Mouse (Mus musculus) cerebellum, adult 2 months (tissue): Measurements from ENCODE around the gene Igf2bp3. TPM values are rescaled to one million over a fixed set of nuclear protein-coding genes. Genes with fewer than 3 reads are reported as not detected.

Experiments
- DNase-seq, 2 experiments: peaks; one replicate each; pipeline ENCODE4 v3.0.0; 2021
- H3K27ac ChIP-seq: fragments of 200-500 bp; 2 replicates; pipeline ENCODE4 v1.5.1; 2012; ENCODE audit warnings: low read length, control low read depth, inconsistent platforms; ENCODE audit not compliant: insufficient read depth
- H3K27me3 ChIP-seq: fragments of 200-500 bp; 2 replicates; pipeline ENCODE4 v1.6.1; 2012; ENCODE audit warnings: inconsistent platforms, mild to moderate bottlenecking, low read length, moderate library complexity; ENCODE audit not compliant: control insufficient read depth, insufficient read depth
- H3K4me1 ChIP-seq: fragments of 200-500 bp; 2 replicates; pipeline ENCODE4 v1.6.1; 2011; ENCODE audit warnings: low read length; ENCODE audit not compliant: control insufficient read depth, insufficient read depth
- H3K4me3 ChIP-seq: fragments of 200-500 bp; replicated peaks from 2 replicates; pipeline ENCODE3; 2011; ENCODE audit warnings: mild to moderate bottlenecking, low read depth, low read length, control low read depth; ENCODE audit not compliant: insufficient read depth
- CTCF ChIP-seq: fragments of 200-500 bp; IDR thresholded peaks from 2 replicates; pipeline ENCODE4 v1.5.1; 2011; ENCODE audit warnings: low read depth, mild to moderate bottlenecking, control low read depth, low read length, moderate library complexity, borderline replicate concordance; ENCODE audit not compliant: insufficient read depth
- POLR2A ChIP-seq: fragments of 200-500 bp; IDR thresholded peaks from 2 replicates; pipeline ENCODE4 v1.6.1; 2011; ENCODE audit warnings: low read length, control low read depth, borderline replicate concordance; ENCODE audit not compliant: insufficient read depth
- WGBS: fragments of 180-500 bp; shearing (Covaris S2); methylation state at CpG from one replicate; pipeline ENCODE4 v1.1.7; 2018; 5-methylcytosine and 5-hydroxymethylcytosine counted together
- polyA plus RNA-seq: library from polyadenylated mRNA; depleted of rRNA; stranded (reverse); fragments of >200 nt; gene quantifications from 2 replicates; pipeline ENCODE4 v1.2.3, GENCODE M21; 2012

Igf2bp3 gene
- polyA plus RNA-seq, 1 experiment = 0.10 TPM

GRCm38 (mm10) chr6:49194536-49194935 is 20.2 kb downstream of the Igf2bp3 start:
- Histone ChIP-seq H3K27me3 (no peaks in the 10 kb centered on the region), H3K4me1 (no peaks in the 10 kb centered on the region), H3K4me3 (no peak overlapping the region), H3K27ac (no peak overlapping the region)
- no peak for DNase-seq
- TF ChIP-seq CTCF = no peak
- TF ChIP-seq POLR2A = no peak
- 96% methylated on average over 4 of the region's 4 CpGs for WGBS

DNA sequence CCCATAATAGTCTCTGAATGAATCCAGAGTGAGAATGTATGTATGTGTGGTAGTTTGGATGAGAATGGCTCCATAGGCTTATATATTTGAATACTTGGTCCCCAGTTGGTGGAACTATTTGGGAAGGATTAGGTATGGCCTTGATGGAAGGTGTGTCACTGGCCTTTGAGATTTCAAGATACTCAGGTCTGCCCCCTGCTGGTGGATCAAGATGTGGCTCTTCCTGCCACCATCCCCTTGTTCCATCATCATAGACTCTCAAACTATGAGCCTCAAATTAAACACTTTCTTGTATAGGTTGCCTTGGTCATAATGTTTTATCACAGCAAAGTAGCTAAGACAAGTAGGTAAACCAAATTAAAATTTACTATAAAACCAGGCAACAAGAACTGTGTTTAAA is 25.4 kb downstream of the Igf2bp3 start:
- TF ChIP-seq CTCF = no peak
- no peak for DNase-seq
- Histone ChIP-seq H3K4me3 (no peak overlapping the region), H3K27me3 (no peaks in the 10 kb centered on the region), H3K4me1 (no peaks in the 10 kb centered on the region), H3K27ac (no peak overlapping the region)

- Histone ChIP-seq H3K27ac (no peak overlapping the region), H3K27me3 (no peaks in the 10 kb centered on the region), H3K4me1 (no peaks in the 10 kb centered on the region), H3K4me3 (no peak overlapping the region)
- no peak for DNase-seq
- TF ChIP-seq POLR2A (no peak), CTCF (no peak)
- WGBS = 88% methylated on average over 7 of the region's 7 CpGs
Observed at GRCm38 (mm10) chr6:49187299-49187698, 27.5 kb downstream of the Igf2bp3 start.

GRCm38 (mm10) chr6:49176018-49176417 is 38.7 kb downstream of the Igf2bp3 start:
- TF ChIP-seq CTCF (no peak), POLR2A (no peak)
- Histone ChIP-seq H3K4me1 (no peaks in the 10 kb centered on the region), H3K27me3 (no peaks in the 10 kb centered on the region), H3K4me3 (no peak overlapping the region), H3K27ac (no peak overlapping the region)
- WGBS = 87% methylated on average over 5 of the region's 5 CpGs
- no peak for DNase-seq

GRCm38 (mm10) chr6:49174616-49175015 is 40.1 kb downstream of the Igf2bp3 start:
- H3K4me3 ChIP-seq = no peak overlapping the region
- TF ChIP-seq POLR2A (no peak), CTCF (no peak)
- H3K27ac ChIP-seq = no peak overlapping the region
- no peak for DNase-seq
- H3K27me3 ChIP-seq = no peaks in the 10 kb centered on the region
- H3K4me1 ChIP-seq = no peaks in the 10 kb centered on the region

- WGBS = 68% methylated on average over 4 of the region's 4 CpGs
- H3K4me1 ChIP-seq = no peaks in the 10 kb centered on the region
Observed at GRCm38 (mm10) chr6:49173674-49174073, 41.1 kb downstream of the Igf2bp3 start.

DNA sequence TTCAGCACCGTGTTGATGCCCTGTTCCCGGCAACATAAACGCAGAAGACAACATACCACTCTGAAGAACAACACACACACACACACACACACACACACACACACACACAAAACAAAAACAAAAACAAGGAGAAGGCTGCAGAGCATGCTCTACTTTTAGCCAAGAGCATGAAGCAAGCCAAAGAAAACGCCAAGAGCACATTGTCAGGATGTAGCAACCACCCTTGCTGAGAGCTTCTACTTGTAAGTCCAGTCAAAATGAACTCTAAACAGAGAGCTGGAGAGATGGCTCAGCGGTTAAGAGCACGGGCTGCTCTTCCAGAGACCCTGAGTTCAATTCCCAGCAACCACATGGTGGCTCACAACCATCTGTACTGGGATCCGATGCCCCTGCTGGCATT is 41.5 kb downstream of the Igf2bp3 start:
- no peak for DNase-seq
- H3K4me3 ChIP-seq = no peak overlapping the region
- TF ChIP-seq CTCF (no peak), POLR2A (no peak)
- no peak overlapping the region for H3K27ac ChIP-seq
- H3K4me1 ChIP-seq = no peaks in the 10 kb centered on the region
- 83% methylated on average over 7 of the region's 7 CpGs for WGBS
- H3K27me3 ChIP-seq = no peaks in the 10 kb centered on the region

More at GRCm38 (mm10) chr6:49173674-49174073, 41.1 kb downstream of the Igf2bp3 start:
- no peak for DNase-seq
- no peaks in the 10 kb centered on the region for H3K27me3 ChIP-seq
- TF ChIP-seq POLR2A (no peak), CTCF (no peak)
- H3K27ac ChIP-seq = no peak overlapping the region
- H3K4me3 ChIP-seq = no peak overlapping the region

DNA sequence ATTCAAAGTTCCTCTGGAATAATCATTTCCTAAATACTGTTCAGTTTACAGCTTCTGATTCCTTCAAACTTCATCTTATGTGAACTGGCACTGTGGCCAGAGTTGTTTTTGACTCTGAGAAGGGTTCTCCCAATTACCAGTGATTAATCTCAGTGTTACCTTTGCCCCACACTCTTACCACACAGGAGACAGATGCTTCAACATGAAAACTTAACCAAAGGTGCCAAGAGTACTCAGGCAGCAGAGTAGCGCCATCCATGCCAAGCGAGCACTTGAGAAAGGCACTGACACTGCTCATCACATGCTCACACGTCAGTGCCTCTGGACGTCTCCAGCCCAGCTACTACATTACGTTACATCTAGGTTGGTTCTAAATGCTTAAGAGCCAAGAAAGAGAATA is 43.5 kb downstream of the Igf2bp3 start:
- no peak for DNase-seq
- H3K4me3 ChIP-seq = no peak overlapping the region
- WGBS = 47% methylated on average over 5 of the region's 5 CpGs
- no peaks in the 10 kb centered on the region for H3K4me1 ChIP-seq
- TF ChIP-seq POLR2A (no peak), CTCF (no peak)
- H3K27ac ChIP-seq = no peak overlapping the region
- no peaks in the 10 kb centered on the region for H3K27me3 ChIP-seq

GRCm38 (mm10) chr6:49168648-49169047 is 46.1 kb downstream of the Igf2bp3 start:
- TF ChIP-seq POLR2A (no peak), CTCF (no peak)
- no peaks in the 10 kb centered on the region for H3K27me3 ChIP-seq
- WGBS = 87% methylated on average over 3 of the region's 3 CpGs
- DNase-seq = no peak
- no peak overlapping the region for H3K27ac ChIP-seq
- no peak overlapping the region for H3K4me3 ChIP-seq
- H3K4me1 ChIP-seq = no peaks in the 10 kb centered on the region
